Mouse (Mus musculus) testis, adult 2 months (tissue): ENCODE measurements at regions not wholly inside any gene's neighbourhood (a gene's known extent, or its start where the extent isn't known, plus 50 kb on each side); places are given as distances from the start of the nearest gene placed in this dataset.

ENCODE experiments used
- CTCF ChIP-seq: fragments of 200-500 bp; IDR thresholded peaks from 2 replicates; pipeline ENCODE4 v1.5.1; 2012; ENCODE audit warnings: low read depth, mild to moderate bottlenecking, inconsistent platforms, low read length, moderate library complexity; ENCODE audit not compliant: control insufficient read depth, insufficient read depth, insufficient replicate concordance
- POLR2A ChIP-seq: fragments of 200-500 bp; IDR thresholded peaks from 2 replicates; pipeline ENCODE4 v1.6.1; 2012; ENCODE audit warnings: low read depth, mild to moderate bottlenecking, inconsistent platforms, low read length, moderate library complexity; ENCODE audit not compliant: control insufficient read depth

DNA sequence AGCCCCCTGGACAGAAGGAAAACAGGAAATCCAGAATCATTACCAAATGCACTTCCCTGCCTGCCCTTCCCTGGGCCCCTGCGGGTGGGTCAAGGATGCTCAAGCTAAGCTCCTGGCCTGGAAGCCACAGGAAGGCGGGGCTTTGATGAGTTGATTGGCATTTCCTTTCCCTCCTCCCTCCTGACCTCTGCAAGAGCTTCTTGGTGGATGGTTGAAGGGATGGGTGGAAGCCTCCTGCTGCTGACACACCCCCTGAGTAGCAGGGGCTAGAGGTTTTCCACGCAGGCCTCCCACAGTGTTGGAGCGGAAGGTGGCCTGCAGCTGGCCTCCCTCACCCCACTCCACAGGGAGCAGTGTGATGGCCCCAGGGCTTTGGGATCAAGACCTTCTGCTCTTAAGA lies 239.5 kb downstream of the Sox9 start:
- TF ChIP-seq CTCF (no peak), POLR2A (no peak)
